Mouse (Mus musculus) heart, embryonic 11.5 days (tissue): ENCODE data around the gene Gm15737. TPM values are rescaled to one million over a fixed set of nuclear protein-coding genes. Genes with fewer than 3 reads are reported as not detected.
A peak's percentile ranks its signal among the peaks of the same experiment; 100 is the strongest.

ENCODE experiments used
- ATAC-seq: fragments of 200-750 bp; cut with Nextera tagmentation; replicated peaks from 2 replicates; pipeline ENCODE4 v1.8.0; 2017; ENCODE audit warnings: moderate library complexity; ENCODE audit not compliant: insufficient number of reproducible peaks, low FRiP score, low TSS enrichment
- H3K27ac ChIP-seq: fragments of 300-500 bp; sonication (generic); 2 replicates; pipeline ENCODE4 v1.5.1; 2014; ENCODE audit warnings: mild to moderate bottlenecking, low read depth, low read length
- H3K27me3 ChIP-seq: fragments of 300-500 bp; sonication (generic); 2 replicates; pipeline ENCODE4 v1.6.1; 2014; ENCODE audit warnings: mild to moderate bottlenecking, low read length, mixed read lengths; ENCODE audit not compliant: control insufficient read depth, insufficient read depth
- H3K36me3 ChIP-seq: fragments of 300-500 bp; sonication (generic); 2 replicates; pipeline ENCODE4 v1.6.1; 2014; ENCODE audit warnings: mild to moderate bottlenecking, low read length, moderate library complexity, mixed read lengths; ENCODE audit not compliant: control insufficient read depth, insufficient read depth
- H3K4me1 ChIP-seq: fragments of 300-500 bp; sonication (generic); 2 replicates; pipeline ENCODE4 v1.6.1; 2014; ENCODE audit warnings: low read length; ENCODE audit not compliant: control insufficient read depth, insufficient read depth
- H3K4me2 ChIP-seq: fragments of 300-500 bp; sonication (generic); 2 replicates; pipeline ENCODE4 v1.6.1; 2014; ENCODE audit warnings: mild to moderate bottlenecking, moderate library complexity
- H3K4me3 ChIP-seq: fragments of 300-500 bp; sonication (generic); 2 replicates; pipeline ENCODE4 v1.5.1; 2014; ENCODE audit warnings: low read depth, low read length
- H3K9ac ChIP-seq: fragments of 300-500 bp; sonication (generic); 2 replicates; pipeline ENCODE4 v1.6.1; 2014; ENCODE audit warnings: mild to moderate bottlenecking, low read depth, low read length, moderate library complexity
- H3K9me3 ChIP-seq: fragments of 300-500 bp; sonication (generic); replicated peaks from 2 replicates; pipeline ENCODE4 v1.6.1; 2016; ENCODE audit warnings: low read length; ENCODE audit not compliant: control insufficient read depth
- WGBS: fragments of 180-500 bp; shearing (Covaris S2); extraction: QIAGEN DNeasy Blood & Tissue Kit; methylation state at CpG from one replicate; pipeline ENCODE4 v1.1.7; 2014; ENCODE audit not compliant: insufficient replicate concordance; 5-methylcytosine and 5-hydroxymethylcytosine counted together
- polyA plus RNA-seq: library from polyadenylated mRNA; unstranded; fragments of >200 nt; fragmentation: Nextera tagmentation; extraction: Ambion mirVana; gene quantifications from 2 replicates; pipeline ENCODE4 v1.2.1, GENCODE M21; 2014

The Gm15737 gene
- polyA plus RNA-seq, 1 experiment from 2014 or later: 0.33 TPM

DNA sequence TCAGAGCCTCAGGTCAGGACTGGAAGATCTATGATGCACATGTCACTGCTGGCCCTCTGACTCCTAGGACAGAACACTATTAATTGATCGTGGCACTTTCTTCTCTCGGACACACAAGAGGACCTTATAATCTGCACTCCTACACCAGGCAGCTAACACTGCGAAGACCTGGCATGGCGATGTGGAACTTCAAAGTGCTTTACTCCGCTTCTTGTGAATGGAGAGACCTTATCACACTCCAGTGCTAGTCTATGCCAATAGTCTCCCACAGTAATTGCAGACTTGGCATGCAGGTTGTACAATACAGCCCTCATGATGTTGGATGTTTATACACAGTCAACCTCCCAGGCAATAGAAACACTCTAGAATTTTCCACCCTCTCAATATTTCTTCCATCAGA is 9.6 kb downstream of the Gm15737 start:
- H3K4me1 ChIP-seq: peaks cover 2% of the 10 kb centered on the region

DNA sequence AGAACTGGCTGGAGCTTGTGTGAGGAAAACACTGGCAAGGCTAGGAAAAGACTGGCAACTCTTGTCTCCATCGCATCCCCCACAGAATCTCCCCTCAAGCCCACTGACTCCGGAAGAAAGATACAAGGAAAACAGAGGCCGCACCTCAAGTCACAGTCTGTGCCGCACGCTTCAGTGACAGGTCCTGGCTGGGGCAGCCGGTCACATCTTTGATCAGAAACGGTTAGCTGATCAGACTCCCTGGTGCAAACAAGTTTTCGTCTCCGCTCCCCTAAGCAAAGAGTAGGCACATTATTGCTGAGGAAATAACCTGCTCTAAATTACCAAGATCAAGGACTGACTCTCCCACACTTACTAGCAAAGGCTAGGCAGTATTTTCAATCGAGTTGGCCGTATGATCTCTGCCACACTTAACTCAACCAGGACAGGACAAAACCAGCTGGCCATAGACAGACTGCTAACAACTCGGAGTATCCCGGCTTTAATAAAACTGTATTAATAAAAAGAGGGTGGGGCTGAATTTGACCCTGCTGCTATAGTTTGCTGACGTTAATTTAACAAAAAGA is 10.6 kb downstream of the Gm15737 start:
- Histone ChIP-seq H3K27me3 (no peaks in the 10 kb centered on the region), H3K9me3 (no peaks in the 10 kb centered on the region), H3K36me3 (peaks cover 8% of the 10 kb centered on the region), H3K9ac (no peak overlapping the region), H3K4me1 (peaks cover 2% of the 10 kb centered on the region), H3K4me2 (no peak overlapping the region), H3K27ac (no peak overlapping the region), H3K4me3 (no peak overlapping the region)
- ATAC-seq: no peak
- 79% methylated on average over 14 of the region's 14 CpGs for WGBS

More for the DNA sequence above, 9.6 kb downstream of the Gm15737 start:
- Histone ChIP-seq H3K4me2 (no peak overlapping the region), H3K36me3 (peaks cover 8% of the 10 kb centered on the region), H3K27ac (no peak overlapping the region), H3K9ac (no peak overlapping the region), H3K27me3 (no peaks in the 10 kb centered on the region), H3K9me3 (no peaks in the 10 kb centered on the region), H3K4me3 (no peak overlapping the region)
- 82% methylated on average over 5 of the region's 5 CpGs for WGBS
- no peak for ATAC-seq

GRCm38 (mm10) chr6:92882446-92882845 is 13.3 kb downstream of the Gm15737 start:
- H3K27ac ChIP-seq: no peak overlapping the region
- ATAC-seq: no peak
- WGBS: 73% methylated on average over 5 of the region's 5 CpGs
- H3K36me3 ChIP-seq: peaks cover 13% of the 10 kb centered on the region
- H3K4me2 ChIP-seq: no peak overlapping the region
- H3K9me3 ChIP-seq: no peaks in the 10 kb centered on the region
- peaks cover 2% of the 10 kb centered on the region; the same call in 1 of the 2 replicates for H3K4me1 ChIP-seq
- no peaks in the 10 kb centered on the region for H3K27me3 ChIP-seq
- H3K4me3 ChIP-seq: no peak overlapping the region
- H3K9ac ChIP-seq: no peak overlapping the region

DNA sequence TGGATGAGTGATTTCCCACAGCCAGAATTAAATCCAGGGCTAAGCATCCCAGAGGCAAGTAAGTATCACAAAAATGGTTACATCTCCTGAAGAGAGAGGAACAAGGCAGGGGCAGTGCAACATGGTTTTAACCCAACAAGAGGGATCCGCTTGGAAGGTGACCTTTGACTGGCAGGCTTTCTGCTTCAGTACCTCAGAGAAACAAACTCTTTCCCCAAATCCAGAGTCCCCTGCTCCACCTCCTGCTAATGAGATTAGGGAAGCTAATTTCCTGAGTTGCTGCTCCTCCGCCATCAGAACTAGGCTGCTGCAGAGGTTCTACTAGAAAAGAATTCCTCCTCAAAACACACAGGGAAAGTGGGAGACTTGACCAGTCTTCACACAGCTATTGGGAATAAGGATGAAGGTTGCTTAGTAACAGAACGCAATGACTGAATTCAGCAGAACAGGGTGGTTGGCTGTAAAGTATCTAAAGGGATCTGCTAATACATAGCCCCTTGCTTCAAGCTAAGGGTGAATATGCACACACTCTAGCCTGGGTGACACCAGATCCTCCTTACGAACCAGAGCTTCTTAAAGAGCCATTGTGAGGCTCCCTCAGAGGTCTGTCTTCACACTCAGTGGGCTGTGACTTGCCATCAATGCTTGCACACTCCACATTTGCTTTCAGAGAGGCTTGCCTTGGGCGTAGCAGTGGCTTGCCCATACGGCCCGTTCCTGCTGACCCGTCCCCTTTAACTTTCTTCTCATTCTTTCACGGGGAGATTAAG is 14.2 kb downstream of the Gm15737 start:
- 60% methylated on average over 9 of the region's 9 CpGs for WGBS
- H3K27me3 ChIP-seq: no peaks in the 10 kb centered on the region

DNA sequence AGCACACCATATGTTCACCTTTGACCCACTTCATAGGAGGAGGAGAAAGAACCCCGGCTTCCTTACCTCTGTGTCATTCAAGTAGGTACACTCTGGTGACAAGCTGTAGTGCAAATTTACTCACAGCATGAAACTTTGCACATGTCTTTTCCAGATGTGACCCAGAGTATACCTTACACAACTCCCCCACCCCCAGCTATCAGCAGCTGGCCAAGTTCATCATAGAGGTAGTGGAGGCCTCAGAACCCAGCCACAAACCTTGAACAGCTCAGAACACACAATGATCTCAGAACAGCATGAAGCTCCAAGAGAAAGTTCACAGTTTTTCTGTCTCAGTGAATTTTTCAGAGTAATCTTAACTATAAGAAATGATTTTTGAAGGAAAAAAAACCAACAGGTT is 22.4 kb downstream of the Gm15737 start:
- H3K9me3 ChIP-seq: no peaks in the 10 kb centered on the region
- no peak overlapping the region for H3K9ac ChIP-seq
- H3K27ac ChIP-seq: no peak overlapping the region
- no peak overlapping the region for H3K4me2 ChIP-seq
- H3K27me3 ChIP-seq: no peaks in the 10 kb centered on the region
- 83% methylated on average over 1 of the region's 1 CpGs for WGBS
- no peak for ATAC-seq
- peaks cover 30% of the 10 kb centered on the region for H3K36me3 ChIP-seq
- peaks cover 9% of the 10 kb centered on the region; the same call in 1 of the 2 replicates for H3K4me1 ChIP-seq
- H3K4me3 ChIP-seq: no peak overlapping the region

More for the DNA sequence above, 14.2 kb downstream of the Gm15737 start:
- Histone ChIP-seq H3K4me2 (no peak overlapping the region), H3K9ac (no peak overlapping the region), H3K36me3 (peaks cover 10% of the 10 kb centered on the region), H3K27ac (no peak overlapping the region), H3K9me3 (no peaks in the 10 kb centered on the region), H3K4me3 (no peak overlapping the region), H3K4me1 (peaks cover 2% of the 10 kb centered on the region; the same call in 1 of the 2 replicates)
- no peak for ATAC-seq

DNA sequence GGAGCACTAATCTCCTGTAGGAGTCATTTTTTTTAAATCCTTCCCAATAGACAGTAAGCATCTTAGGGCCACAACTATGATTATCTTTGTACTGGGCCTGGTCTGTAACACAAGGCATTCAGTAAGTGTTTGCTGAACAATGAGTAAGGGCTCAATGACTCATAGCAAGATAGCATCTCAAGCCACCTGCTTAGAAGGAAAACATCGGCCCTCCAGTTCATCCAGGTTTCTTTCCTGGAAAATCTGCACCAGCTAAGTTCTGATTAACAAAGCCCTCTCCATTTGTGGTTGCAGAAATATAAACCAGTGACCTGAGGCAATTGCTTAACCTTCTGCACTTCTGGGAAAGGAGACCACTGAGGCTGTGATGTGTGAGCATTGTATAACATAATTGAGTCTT is 34.9 kb downstream of the Gm15737 start:
- Histone ChIP-seq H3K9me3 (no peaks in the 10 kb centered on the region), H3K27me3 (no peaks in the 10 kb centered on the region), H3K9ac (no peak overlapping the region), H3K4me3 (no peak overlapping the region), H3K27ac (no peak overlapping the region), H3K4me1 (peaks cover 19% of the 10 kb centered on the region), H3K4me2 (no peak overlapping the region), H3K36me3 (peaks cover 14% of the 10 kb centered on the region)
- no peak for ATAC-seq
- WGBS: 49% methylated on average over 1 of the region's 1 CpGs

DNA sequence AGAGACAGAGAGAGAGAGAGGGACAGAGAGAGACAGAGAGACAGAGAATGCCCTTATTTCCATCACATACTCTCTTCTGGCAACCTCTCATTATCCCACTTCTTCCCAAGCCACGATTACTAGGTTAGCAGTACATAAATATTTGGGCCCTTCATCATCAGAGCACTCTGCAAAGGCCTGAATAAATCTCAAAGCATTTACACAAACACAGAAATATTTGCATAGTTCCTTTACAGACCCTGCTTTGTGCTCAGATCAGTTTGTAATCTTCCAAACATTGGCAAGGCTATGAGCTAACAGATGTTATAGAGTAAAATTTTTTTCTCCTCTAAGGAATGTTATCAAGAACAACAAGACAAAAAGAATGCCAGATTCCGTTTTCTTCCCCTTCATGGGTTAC is 35.3 kb downstream of the Gm15737 start:
- WGBS: 51% methylated on average over 2 of the region's 2 CpGs
- Histone ChIP-seq H3K4me3 (no peak overlapping the region), H3K9ac (no peak overlapping the region), H3K36me3 (peaks cover 14% of the 10 kb centered on the region), H3K9me3 (no peaks in the 10 kb centered on the region), H3K27ac (no peak overlapping the region), H3K4me2 (no peak overlapping the region), H3K27me3 (no peaks in the 10 kb centered on the region), H3K4me1 (peaks cover 21% of the 10 kb centered on the region)
- ATAC-seq: no peak

GRCm38 (mm10) chr6:92905922-92906321 is 36.8 kb downstream of the Gm15737 start:
- WGBS: 12% methylated on average over 5 of the region's 5 CpGs
- Histone ChIP-seq H3K4me1 (peaks cover 21% of the 10 kb centered on the region), H3K36me3 (peaks cover 14% of the 10 kb centered on the region)

More at GRCm38 (mm10) chr6:92905922-92906321, 36.8 kb downstream of the Gm15737 start:
- Histone ChIP-seq H3K9me3 (no peaks in the 10 kb centered on the region), H3K27me3 (no peaks in the 10 kb centered on the region), H3K9ac (no peak overlapping the region), H3K27ac (peak overlapping the region; percentile 58; the same call in 1 of the 2 replicates), H3K4me2 (0 out of 2 replicates have a peak overlapping the region, but pooled peaks have one; percentile 27), H3K4me3 (no peak overlapping the region)
- ATAC-seq: no peak
